Mouse (Mus musculus): ENCODE data around the gene Fbxo28. TPM values are rescaled to one million over a fixed set of nuclear protein-coding genes. Genes with fewer than 3 reads are reported as not detected.

The Fbxo28 gene
- polyA plus RNA-seq, 1 experiment: 8.1 TPM

Other genes starting within 250 kb of the Fbxo28 start
- 36.9 and 38.0 TPM in 2 replicates for gene Srp9, start 216.9 kb downstream of the Fbxo28 start, polyA plus RNA-seq (2012; rRNA removed)
- not detected in 2 replicates for gene Vmn1r1, start 177.1 kb downstream of the Fbxo28 start, polyA plus RNA-seq (2012; rRNA removed)
- gene Degs1, start 58.8 kb downstream of the Fbxo28 start, polyA plus RNA-seq (2012; rRNA removed): 22.7 and 25.3 TPM in 2 replicates
- 9.8 and 20.4 TPM in 2 replicates for gene Trp53bp2, start 67.5 kb upstream of the Fbxo28 start, polyA plus RNA-seq (2012; rRNA removed)
- 9.8 and 11.5 TPM in 2 replicates for gene Capn2, start 176.0 kb upstream of the Fbxo28 start, polyA plus RNA-seq (2012; rRNA removed)
- gene Capn8, start 223.4 kb upstream of the Fbxo28 start, polyA plus RNA-seq (2012; rRNA removed): 3.9 and 5.3 TPM in 2 replicates